Mouse (Mus musculus) CH12.LX (cell line): Measurements from ENCODE around the gene Cdc37l1. TPM values are rescaled to one million over a fixed set of nuclear protein-coding genes. Genes with fewer than 3 reads are reported as not detected.

Experiments used
- DNase-seq: peaks from one replicate; pipeline ENCODE4 v3.0.0-alpha.2; 2013; ENCODE audit errors: extremely low read depth
- H3K27ac ChIP-seq: 2 replicates; pipeline ENCODE4 v1.5.1; 2012; ENCODE audit warnings: low read depth, mild to moderate bottlenecking, control low read depth, moderate library complexity; ENCODE audit not compliant: insufficient read depth
- H3K27me3 ChIP-seq: replicated peaks from 2 replicates; pipeline ENCODE3; 2012; ENCODE audit warnings: inconsistent platforms
- H3K36me3 ChIP-seq, 2 experiments: replicated peaks in 1 of 2; 2 replicates each; pipeline versions ENCODE3 to v1.6.1; 2012; ENCODE audit warnings: inconsistent platforms in 1 of 2, low read length in 1 of 2, mild to moderate bottlenecking in 1 of 2, mixed read lengths in 1 of 2, moderate library complexity in 1 of 2; ENCODE audit not compliant: control insufficient read depth in 1 of 2, insufficient read depth in 1 of 2
- H3K4me1 ChIP-seq, 2 experiments: 2 replicates each; pipeline ENCODE4 v1.6.1; 2012; ENCODE audit warnings: inconsistent platforms in 1 of 2, moderate library complexity in 1 of 2; ENCODE audit not compliant: insufficient read depth in 2 of 2, control insufficient read depth in 1 of 2
- H3K4me2 ChIP-seq: 2 replicates; pipeline ENCODE4 v1.6.1; 2012; ENCODE audit warnings: low read depth, mild to moderate bottlenecking, control low read depth; ENCODE audit not compliant: poor library complexity, insufficient read depth, severe bottlenecking
- H3K4me3 ChIP-seq, 3 experiments: fragments of 150-350 bp in 1 of 3; sonication (generic) in 1 of 3; replicated peaks in 1 of 3; 2 replicates each; pipeline versions ENCODE3 to v1.5.1; 2011 to 2012; ENCODE audit warnings: low read depth in 2 of 3, low read length in 2 of 3, mild to moderate bottlenecking in 2 of 3, moderate library complexity in 2 of 3, control low read depth in 1 of 3, improper control_type of control experiment in 1 of 3, inconsistent platforms in 1 of 3, mixed read lengths in 1 of 3; ENCODE audit not compliant: poor library complexity in 1 of 3
- H3K79me2 ChIP-seq: replicated peaks from 2 replicates; pipeline ENCODE4 v1.6.1; 2012; ENCODE audit warnings: mild to moderate bottlenecking, moderate library complexity; ENCODE audit not compliant: control insufficient read depth, poor library complexity, insufficient read depth, severe bottlenecking; ENCODE audit errors: extremely low read depth
- H3K9ac ChIP-seq: 2 replicates; pipeline ENCODE4 v1.6.1; 2012; ENCODE audit warnings: low read depth, mild to moderate bottlenecking, control low read depth, moderate library complexity; ENCODE audit not compliant: insufficient read depth
- H3K9me3 ChIP-seq: replicated peaks from 2 replicates; pipeline ENCODE3; 2012; ENCODE audit warnings: low read length, inconsistent platforms, mixed read lengths
- E2F4 ChIP-seq: IDR thresholded peaks from 2 replicates; pipeline ENCODE4 v1.6.1; 2011; ENCODE audit warnings: low read depth, low read length, improper control_type of control experiment; ENCODE audit not compliant: insufficient replicate concordance
- JUN ChIP-seq: IDR thresholded peaks from 2 replicates; pipeline ENCODE4 v1.6.1; 2011; ENCODE audit warnings: low read depth, mild to moderate bottlenecking, low read length, improper control_type of control experiment, moderate library complexity; ENCODE audit not compliant: insufficient read depth
- JUND ChIP-seq: conservative IDR thresholded peaks from 2 replicates; pipeline ENCODE4 v1.6.1; 2011; ENCODE audit warnings: low read depth, low read length, improper control_type of control experiment
- MEF2A ChIP-seq: IDR thresholded peaks from 2 replicates; pipeline ENCODE4 v1.6.1; 2014; ENCODE audit warnings: low read depth, mild to moderate bottlenecking, inconsistent platforms, low read length, improper control_type of control experiment, borderline replicate concordance
- POLR2A ChIP-seq: IDR thresholded peaks from 2 replicates; pipeline ENCODE4 v1.6.1; 2011; ENCODE audit warnings: low read depth, mild to moderate bottlenecking, improper control_type of control experiment, low read length
- SMC3 ChIP-seq: IDR thresholded peaks from 2 replicates; pipeline ENCODE4 v1.6.1; 2011; ENCODE audit warnings: low read depth, low read length, improper control_type of control experiment
- UBTF ChIP-seq: IDR thresholded peaks from 2 replicates; pipeline ENCODE4 v1.6.1; 2012; ENCODE audit warnings: low read depth, mild to moderate bottlenecking, inconsistent platforms, low read length, improper control_type of control experiment, moderate library complexity
- USF1 ChIP-seq: IDR thresholded peaks from 2 replicates; pipeline ENCODE4 v1.6.1; 2014; ENCODE audit warnings: low read depth, mild to moderate bottlenecking, inconsistent platforms, low read length, improper control_type of control experiment
- ZKSCAN1 ChIP-seq: IDR thresholded peaks from 2 replicates; pipeline ENCODE4 v1.6.1; 2012; ENCODE audit warnings: low read depth, inconsistent platforms, low read length, improper control_type of control experiment, borderline replicate concordance
- dilution Hi-C: fragments of 300-500 bp; cut with MboI; formaldehyde crosslinking; loops from 2 replicates; pipeline ENCODE4 v1.14.3; 2020; ENCODE audit warnings: low sequenced_read_pairs; ENCODE audit not compliant: extremely low pct_unique_long_range_greater_than_20kb, extremely low pct_ligation_motif_present
- in situ Hi-C: fragments of 300-500 bp; cut with MboI; formaldehyde crosslinking; loops from 3 replicates; pipeline ENCODE4 v1.14.3; 2019; ENCODE audit warnings: low sequenced_read_pairs, low pct_ligation_motif_present, low pct_unique_long_range_greater_than_20kb, mixed read lengths
- polyA plus RNA-seq: library from polyadenylated mRNA; unstranded; fragments of >175 nt; gene quantifications from 2 replicates; pipeline ENCODE4 v1.2.1, GENCODE M21; 2012; ENCODE audit warnings: low read depth; ENCODE audit not compliant: insufficient read length
- total RNA-seq, 2 experiments: library from RNA; depleted of rRNA; stranded (reverse); fragments of 300-350 nt in 1 of 2; fragments of >200 nt in 1 of 2; gene quantifications; 2 replicates each; pipeline ENCODE4 v1.2.3; 2012 to 2014

Cdc37l1 gene
- total and polyA plus RNA-seq, 3 experiments: 14.0 to 26.8 (median 22.9) TPM

- H3K9ac ChIP-seq: no peak overlapping the region
- DNase-seq: no peak
- H3K4me1 ChIP-seq: peaks cover 2 to 12% of the 10 kb centered on the region in 2 experiments; a peak in 3 of 4 replicates
- no peaks in the 10 kb centered on the region for H3K9me3 ChIP-seq
- H3K4me3 ChIP-seq: no peak overlapping the region
- no peak overlapping the region for H3K27ac ChIP-seq
- dilution Hi-C loops: no loop called here
- TF ChIP-seq JUND (no peak), SMC3 (no peak), E2F4 (no peak)
- H3K4me2 ChIP-seq: no peak overlapping the region
- H3K36me3 ChIP-seq: peaks cover 0 to 2% of the 10 kb centered on the region in 2 experiments
- H3K79me2 ChIP-seq: no peaks in the 10 kb centered on the region
- in situ Hi-C loops: loop anchor here (5.0 to 25.0 kb wide), 2 partner anchors 288 to 443 kb away; partner anchors contain the start of gene Ric1
- H3K27me3 ChIP-seq: no peaks in the 10 kb centered on the region
These were observed 79.0 kb downstream of the Cdc37l1 start for GRCm38 (mm10) chr19:29069195-29069594.

- H3K4me2 ChIP-seq: no peak overlapping the region
These were observed 84.7 kb downstream of the Cdc37l1 start for GRCm38 (mm10) chr19:29074802-29075201.

More at GRCm38 (mm10) chr19:29074802-29075201, 84.7 kb downstream of the Cdc37l1 start:
- no peak for DNase-seq
- H3K9ac ChIP-seq: no peak overlapping the region
- H3K27me3 ChIP-seq: no peaks in the 10 kb centered on the region
- in situ Hi-C loops: loop anchor here (25.0 kb wide), 1 partner anchor 437 kb away; the partner anchor contains the start of gene Ric1
- dilution Hi-C loops: no loop called here
- no peaks in the 10 kb centered on the region for H3K4me1 ChIP-seq
- H3K27ac ChIP-seq: no peak overlapping the region
- no peak for TF ChIP-seq UBTF
- TF ChIP-seq JUND: no peak
- no peak for TF ChIP-seq USF1
- TF ChIP-seq POLR2A: no peak
- no peak for TF ChIP-seq JUN
- no peak for TF ChIP-seq MEF2A
- no peak for TF ChIP-seq ZKSCAN1
- no peaks in the 10 kb centered on the region for H3K9me3 ChIP-seq
- H3K36me3 ChIP-seq: no peaks in the 10 kb centered on the region
- H3K79me2 ChIP-seq: no peaks in the 10 kb centered on the region
- H3K4me3 ChIP-seq: no peak overlapping the region

Other genes with a start within 250 kb of the Cdc37l1 start
- 0.21 and 1.1 TPM in 2 replicates for gene Slc1a1, start 155.3 kb upstream of the Cdc37l1 start, total RNA-seq (2012; rRNA removed)
- gene Slc1a1, start 155.3 kb upstream of the Cdc37l1 start, total RNA-seq (2014; rRNA removed): 0.42 and 0.95 TPM in 2 replicates
- gene Slc1a1, start 155.3 kb upstream of the Cdc37l1 start, polyA plus RNA-seq: 0.20 and 0.34 TPM in 2 replicates
- 4.3 and 5.3 TPM in 2 replicates for gene Plpp6, start 26.4 kb upstream of the Cdc37l1 start, total RNA-seq (2012; rRNA removed)
- 4.3 and 6.6 TPM in 2 replicates for gene Plpp6, start 26.4 kb upstream of the Cdc37l1 start, total RNA-seq (2014; rRNA removed)
- 5.2 and 5.6 TPM in 2 replicates for gene Plpp6, start 26.4 kb upstream of the Cdc37l1 start, polyA plus RNA-seq
- gene 4430402I18Rik, start 22.6 kb upstream of the Cdc37l1 start, total RNA-seq (2012; rRNA removed): 0.04 and 0.51 TPM in 2 replicates
- 0.15 and 1.2 TPM in 2 replicates for gene 4430402I18Rik, start 22.6 kb upstream of the Cdc37l1 start, total RNA-seq (2014; rRNA removed)
- 0.14 and 0.26 TPM in 2 replicates for gene 4430402I18Rik, start 22.6 kb upstream of the Cdc37l1 start, polyA plus RNA-seq
- 21.3 TPM in 2 replicates for gene Ak3, start 57.6 kb downstream of the Cdc37l1 start, total RNA-seq (2012; rRNA removed)
- 33.9 and 36.0 TPM in 2 replicates for gene Ak3, start 57.6 kb downstream of the Cdc37l1 start, total RNA-seq (2014; rRNA removed)
- gene Ak3, start 57.6 kb downstream of the Cdc37l1 start, polyA plus RNA-seq: 36.5 and 38.8 TPM in 2 replicates
- 63.4 and 80.2 TPM in 2 replicates for gene Rcl1, start 111.0 kb downstream of the Cdc37l1 start, total RNA-seq (2012; rRNA removed)
- 103 and 109 TPM in 2 replicates for gene Rcl1, start 111.0 kb downstream of the Cdc37l1 start, total RNA-seq (2014; rRNA removed)
- 104 and 126 TPM in 2 replicates for gene Rcl1, start 111.0 kb downstream of the Cdc37l1 start, polyA plus RNA-seq